Mouse (Mus musculus): ENCODE results near the gene Ptprt. TPM values are rescaled to one million over a fixed set of nuclear protein-coding genes. Genes with fewer than 3 reads are reported as not detected.

Ptprt gene
- polyA plus RNA-seq, 1 experiment from 2014 or later = 1.8 TPM

DNA sequence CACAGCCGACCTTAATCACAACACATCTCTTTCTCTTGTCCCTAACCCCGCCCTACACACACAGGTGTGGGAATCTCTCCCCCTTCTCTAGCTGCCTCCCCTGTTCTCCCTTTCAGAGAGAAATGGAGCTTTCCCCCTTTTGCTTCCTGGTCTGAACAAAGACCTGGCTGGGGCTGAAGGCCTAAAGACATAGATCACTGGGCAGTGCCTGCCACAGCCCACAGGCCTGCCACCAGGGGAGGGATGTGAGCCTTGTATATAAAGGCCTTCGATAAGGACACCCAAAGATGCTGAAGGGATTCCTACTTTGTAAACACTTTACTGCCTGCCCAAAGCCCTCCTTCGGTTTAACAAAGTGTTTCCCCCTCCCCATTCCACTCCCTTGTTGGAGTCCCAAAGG is 786 bp upstream of the Ptprt start:
- peaks cover 9% of the 10 kb centered on the region for H3K4me1 ChIP-seq (replicated peaks; ENCODE audit: control insufficient read depth, insufficient read depth, low read length)
- H3K36me3 ChIP-seq (ENCODE audit: control insufficient read depth, insufficient read depth, low read length) = no peaks in the 10 kb centered on the region
- H3K4me2 ChIP-seq (ENCODE audit: low read depth, low read length, severe bottlenecking) = no peak overlapping the region; the same call in 1 of the 2 replicates
- peak overlapping the region; percentile 53; the same call in 1 of the 2 replicates for H3K4me3 ChIP-seq (ENCODE audit: low read depth, low read length)
- no peak overlapping the region for H3K27ac ChIP-seq (ENCODE audit: low read depth, low read length)
- ATAC-seq (replicated peaks; ENCODE audit: low FRiP score) = no peak
- WGBS = 3% methylated on average over 4 of the region's 4 CpGs
- peaks cover 34% of the 10 kb centered on the region for H3K27me3 ChIP-seq (ENCODE audit: control insufficient read depth, insufficient read depth, low read length)
- DNase-seq (ENCODE audit: low spot score) = no peak
- H3K9ac ChIP-seq (ENCODE audit: low read length) = no peak overlapping the region
- no peaks in the 10 kb centered on the region for H3K9me3 ChIP-seq (ENCODE audit: control insufficient read depth, low read length)

DNA sequence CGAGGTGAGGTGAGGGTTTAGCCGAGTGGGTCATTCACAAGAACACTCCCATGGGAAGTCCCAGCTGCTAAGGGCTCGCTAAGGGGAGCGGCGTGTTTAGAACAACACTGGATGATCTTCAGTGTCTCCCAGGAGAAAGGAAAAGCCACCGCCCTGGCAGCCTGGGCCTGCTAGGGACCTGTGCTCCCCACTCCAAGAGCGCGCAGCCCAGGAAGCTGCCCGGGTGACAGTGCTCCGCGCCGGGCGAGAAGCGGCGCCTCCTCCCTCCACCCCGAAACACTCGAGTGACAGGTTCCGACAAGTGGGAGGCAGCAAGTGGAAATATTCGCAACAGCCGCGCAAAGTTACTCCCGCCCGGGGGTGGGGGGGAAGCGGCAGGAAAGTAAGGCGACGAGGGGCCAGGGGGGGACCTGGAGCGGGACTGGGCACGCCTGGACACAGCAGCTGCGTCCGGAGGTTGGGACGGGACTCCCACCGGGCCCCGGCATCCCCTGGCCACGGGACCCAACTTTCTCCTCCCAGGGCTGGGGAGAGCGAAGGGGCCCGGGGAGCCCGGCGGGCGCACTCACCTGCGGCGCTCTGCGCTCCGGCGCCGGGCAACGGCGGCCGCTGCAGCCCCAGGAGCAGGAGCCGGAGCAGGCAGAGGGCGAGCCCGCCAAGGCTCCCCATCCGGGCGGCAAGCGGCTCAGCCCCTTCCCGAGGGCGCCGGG is 561 bp downstream of the Ptprt start:
- H3K4me2 ChIP-seq (ENCODE audit: low read depth, low read length, severe bottlenecking) = peak overlapping the region; percentile 99
- under 1% methylated on average over 48 of the region's 57 CpGs for WGBS
- peak overlapping the region; percentile 49 for H3K9ac ChIP-seq (ENCODE audit: low read length)
- H3K27ac ChIP-seq (ENCODE audit: low read depth, low read length) = no peak overlapping the region
- DNase-seq (ENCODE audit: low spot score) (peak; percentile 55), ATAC-seq (replicated peaks; ENCODE audit: low FRiP score) (peak; percentile 59)
- H3K36me3 ChIP-seq (ENCODE audit: control insufficient read depth, insufficient read depth, low read length) = no peaks in the 10 kb centered on the region
- H3K4me3 ChIP-seq (ENCODE audit: low read depth, low read length) = peak overlapping the region; percentile 53
- H3K27me3 ChIP-seq (ENCODE audit: control insufficient read depth, insufficient read depth, low read length) = peaks cover 34% of the 10 kb centered on the region
- no peaks in the 10 kb centered on the region for H3K9me3 ChIP-seq (ENCODE audit: control insufficient read depth, low read length)
- peaks cover 9% of the 10 kb centered on the region for H3K4me1 ChIP-seq (replicated peaks; ENCODE audit: control insufficient read depth, insufficient read depth, low read length)

DNA sequence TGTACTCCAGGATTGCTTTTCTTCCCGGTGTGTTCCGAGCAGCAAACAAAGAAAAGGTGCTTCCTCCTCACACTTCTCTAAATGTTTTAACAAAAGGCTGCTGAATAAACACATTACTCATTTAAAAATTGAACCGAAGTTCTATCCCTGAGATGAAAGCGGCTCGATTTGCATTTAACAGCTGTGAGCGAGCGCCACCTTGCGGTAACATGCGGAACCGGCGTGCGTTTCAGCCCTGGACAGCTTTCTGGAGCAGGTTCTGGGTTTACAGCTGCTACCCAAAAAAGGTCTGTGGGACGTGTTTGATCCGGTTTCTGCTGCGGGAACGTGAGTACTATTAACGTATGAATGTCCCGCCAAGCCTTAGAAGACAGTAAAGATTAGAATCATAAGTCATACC is 1.9 kb downstream of the Ptprt start:
- H3K9me3 ChIP-seq (ENCODE audit: control insufficient read depth, low read length) = no peaks in the 10 kb centered on the region
- H3K36me3 ChIP-seq (ENCODE audit: control insufficient read depth, insufficient read depth, low read length) = no peaks in the 10 kb centered on the region
- H3K27ac ChIP-seq (ENCODE audit: low read depth, low read length) = no peak overlapping the region
- ATAC-seq (replicated peaks; ENCODE audit: low FRiP score) (peak; percentile 24; the same call in 1 of the 2 replicates), DNase-seq (ENCODE audit: low spot score) (peak; percentile 94)
- H3K9ac ChIP-seq (ENCODE audit: low read length) = no peak overlapping the region
- peaks cover 9% of the 10 kb centered on the region for H3K4me1 ChIP-seq (replicated peaks; ENCODE audit: control insufficient read depth, insufficient read depth, low read length)
- peak overlapping the region; percentile 99; the same call in 1 of the 2 replicates for H3K4me2 ChIP-seq (ENCODE audit: low read depth, low read length, severe bottlenecking)
- peak overlapping the region; percentile 13; the same call in 1 of the 2 replicates for H3K4me3 ChIP-seq (ENCODE audit: low read depth, low read length)
- WGBS = 0% methylated on average over 18 of the region's 18 CpGs
- H3K27me3 ChIP-seq (ENCODE audit: control insufficient read depth, insufficient read depth, low read length) = peaks cover 34% of the 10 kb centered on the region

GRCm38 (mm10) chr2:162657541-162657940 is 3.4 kb downstream of the Ptprt start:
- no peak overlapping the region for H3K27ac ChIP-seq (ENCODE audit: low read depth, low read length)
- peaks cover 34% of the 10 kb centered on the region for H3K27me3 ChIP-seq (ENCODE audit: control insufficient read depth, insufficient read depth, low read length)
- ATAC-seq (replicated peaks; ENCODE audit: low FRiP score) = no peak
- H3K4me3 ChIP-seq (ENCODE audit: low read depth, low read length) = no peak overlapping the region
- no peak overlapping the region for H3K4me2 ChIP-seq (ENCODE audit: low read depth, low read length, severe bottlenecking)
- no peaks in the 10 kb centered on the region for H3K9me3 ChIP-seq (ENCODE audit: control insufficient read depth, low read length)
- no peaks in the 10 kb centered on the region for H3K36me3 ChIP-seq (ENCODE audit: control insufficient read depth, insufficient read depth, low read length)
- 74% methylated on average over 7 of the region's 7 CpGs for WGBS
- H3K4me1 ChIP-seq (replicated peaks; ENCODE audit: control insufficient read depth, insufficient read depth, low read length) = peaks cover 9% of the 10 kb centered on the region
- no peak overlapping the region for H3K9ac ChIP-seq (ENCODE audit: low read length)
- DNase-seq (ENCODE audit: low spot score) = no peak

GRCm38 (mm10) chr2:162654416-162654815 is 6.5 kb downstream of the Ptprt start:
- Histone ChIP-seq H3K36me3 (ENCODE audit: control insufficient read depth, insufficient read depth, low read length) (no peaks in the 10 kb centered on the region), H3K27me3 (ENCODE audit: control insufficient read depth, insufficient read depth, low read length) (peaks cover 5% of the 10 kb centered on the region), H3K4me3 (ENCODE audit: low read depth, low read length) (no peak overlapping the region), H3K9ac (ENCODE audit: low read length) (no peak overlapping the region), H3K4me2 (ENCODE audit: low read depth, low read length, severe bottlenecking) (no peak overlapping the region), H3K9me3 (ENCODE audit: control insufficient read depth, low read length) (no peaks in the 10 kb centered on the region), H3K27ac (ENCODE audit: low read depth, low read length) (no peak overlapping the region), H3K4me1 (replicated peaks; ENCODE audit: control insufficient read depth, insufficient read depth, low read length) (no peaks in the 10 kb centered on the region; the same call in 1 of the 2 replicates)
- 92% methylated on average over 4 of the region's 4 CpGs for WGBS
- no peak for DNase-seq (ENCODE audit: low spot score)
- ATAC-seq (replicated peaks; ENCODE audit: low FRiP score) = no peak

GRCm38 (mm10) chr2:162638676-162639075 is 22.3 kb downstream of the Ptprt start:
- 0 out of 2 replicates have a peak, but pooled peaks cover 2% of the 10 kb centered on the region for H3K4me1 ChIP-seq (replicated peaks; ENCODE audit: control insufficient read depth, insufficient read depth, low read length)
- H3K4me2 ChIP-seq (ENCODE audit: low read depth, low read length, severe bottlenecking) = no peak overlapping the region
- H3K27ac ChIP-seq (ENCODE audit: low read depth, low read length) = no peak overlapping the region
- DNase-seq (ENCODE audit: low spot score) = no peak
- H3K27me3 ChIP-seq (ENCODE audit: control insufficient read depth, insufficient read depth, low read length) = no peaks in the 10 kb centered on the region
- H3K36me3 ChIP-seq (ENCODE audit: control insufficient read depth, insufficient read depth, low read length) = no peaks in the 10 kb centered on the region
- WGBS = 89% methylated on average over 4 of the region's 4 CpGs
- H3K9ac ChIP-seq (ENCODE audit: low read length) = no peak overlapping the region
- no peaks in the 10 kb centered on the region for H3K9me3 ChIP-seq (ENCODE audit: control insufficient read depth, low read length)
- ATAC-seq (replicated peaks; ENCODE audit: low FRiP score) = no peak
- no peak overlapping the region for H3K4me3 ChIP-seq (ENCODE audit: low read depth, low read length)

DNA sequence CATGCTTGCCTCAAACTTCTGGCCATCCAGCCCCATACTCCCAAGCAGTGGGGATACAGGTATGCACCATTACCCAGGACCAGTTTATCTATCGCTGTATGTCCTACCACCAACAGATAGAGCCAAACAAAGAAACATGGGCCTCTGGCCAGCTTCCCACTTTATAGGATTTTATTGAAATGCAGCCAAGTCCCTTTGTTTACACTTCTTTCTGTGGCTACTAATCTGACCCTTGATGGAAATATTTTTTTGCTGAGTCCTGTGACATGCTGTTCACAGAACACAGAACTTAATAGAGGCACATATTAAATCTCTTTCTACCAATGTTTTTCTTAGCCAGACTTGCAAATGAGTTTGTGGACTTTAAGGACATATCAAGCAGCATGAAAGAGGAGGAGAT is 23.4 kb downstream of the Ptprt start:
- Histone ChIP-seq H3K4me3 (ENCODE audit: low read depth, low read length) (no peak overlapping the region), H3K4me1 (replicated peaks; ENCODE audit: control insufficient read depth, insufficient read depth, low read length) (0 out of 2 replicates have a peak, but pooled peaks cover 2% of the 10 kb centered on the region), H3K27ac (ENCODE audit: low read depth, low read length) (no peak overlapping the region), H3K9me3 (ENCODE audit: control insufficient read depth, low read length) (no peaks in the 10 kb centered on the region), H3K9ac (ENCODE audit: low read length) (no peak overlapping the region), H3K4me2 (ENCODE audit: low read depth, low read length, severe bottlenecking) (no peak overlapping the region), H3K27me3 (ENCODE audit: control insufficient read depth, insufficient read depth, low read length) (no peaks in the 10 kb centered on the region), H3K36me3 (ENCODE audit: control insufficient read depth, insufficient read depth, low read length) (no peaks in the 10 kb centered on the region)
- WGBS = 84% methylated on average over 1 of the region's 1 CpGs
- ATAC-seq (replicated peaks; ENCODE audit: low FRiP score) (no peak), DNase-seq (ENCODE audit: low spot score) (no peak)

DNA sequence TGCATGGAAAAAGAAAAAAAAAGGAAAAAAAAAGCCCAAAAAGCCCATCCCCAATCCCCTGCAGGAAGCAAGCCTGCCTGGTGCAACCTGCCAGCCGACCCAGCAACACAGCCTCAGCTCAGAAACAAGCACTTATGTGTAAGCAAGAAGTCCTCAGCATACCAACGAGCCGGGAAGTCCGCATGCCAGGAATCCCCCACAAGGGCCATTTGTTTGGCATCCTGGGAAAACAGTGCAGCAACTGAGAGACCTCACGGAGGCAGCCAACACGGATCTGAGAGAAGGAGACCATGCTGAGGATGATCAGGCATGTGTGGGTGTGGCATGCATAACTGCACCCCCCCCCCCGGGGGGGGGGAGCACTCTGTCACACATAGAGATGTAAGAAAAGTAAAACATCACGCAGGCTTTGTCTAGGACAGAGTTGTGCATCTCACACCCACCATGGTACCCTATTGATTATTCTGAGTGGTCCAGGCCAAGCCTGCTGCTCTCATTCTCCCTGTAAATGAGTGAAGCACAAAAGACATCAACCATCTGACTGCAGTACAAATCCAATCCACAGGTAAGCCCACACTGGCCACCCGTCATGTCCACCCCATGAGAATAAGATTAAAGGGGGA is 24.4 kb downstream of the Ptprt start:
- no peak overlapping the region for H3K9ac ChIP-seq (ENCODE audit: low read length)
- H3K4me1 ChIP-seq (replicated peaks; ENCODE audit: control insufficient read depth, insufficient read depth, low read length) = 0 out of 2 replicates have a peak, but pooled peaks cover 2% of the 10 kb centered on the region
- H3K36me3 ChIP-seq (ENCODE audit: control insufficient read depth, insufficient read depth, low read length) = no peaks in the 10 kb centered on the region
- H3K27ac ChIP-seq (ENCODE audit: low read depth, low read length) = no peak overlapping the region
- DNase-seq (ENCODE audit: low spot score) (no peak), ATAC-seq (replicated peaks; ENCODE audit: low FRiP score) (no peak; the same call in 1 of the 2 replicates)
- no peaks in the 10 kb centered on the region for H3K27me3 ChIP-seq (ENCODE audit: control insufficient read depth, insufficient read depth, low read length)
- no peak overlapping the region for H3K4me3 ChIP-seq (ENCODE audit: low read depth, low read length)
- no peak overlapping the region for H3K4me2 ChIP-seq (ENCODE audit: low read depth, low read length, severe bottlenecking)
- no peaks in the 10 kb centered on the region for H3K9me3 ChIP-seq (ENCODE audit: control insufficient read depth, low read length)
- whole genome bisulfite sequencing = 53% methylated on average over 9 of the region's 9 CpGs
